Mouse (Mus musculus) inflammation-experienced regulatory T-cells, adult 6 months (primary cell): ENCODE results near the gene Ms4a18. TPM values are rescaled to one million over a fixed set of nuclear protein-coding genes. Genes with fewer than 3 reads are reported as not detected.

Experiments
- polyA plus RNA-seq, 3 experiments: library from polyadenylated mRNA; unstranded; fragments of 100-300 nt; shearing (Covaris generic); gene quantifications; one replicate each; pipeline ENCODE4 v1.2.1; 2017

Gene Ms4a18
- polyA plus RNA-seq, 3 experiments from 2014 or later = not detected

Other genes starting within 250 kb of the Ms4a18 start
- gene Cd6, start 188.0 kb downstream of the Ms4a18 start, polyA plus RNA-seq = 100 to 1,000 TPM; 356 to 569 (median 520) TPM
- 10 to 100 TPM in 1 of 3 experiments, 1 to 10 TPM in 2; 3.2 to 16.7 (median 3.3) TPM for gene Slc15a3, start 178.3 kb downstream of the Ms4a18 start, polyA plus RNA-seq
- 1 to 10 TPM in 1 of 3 experiments, under 1 TPM in 1, not detected in 1; 0.86 to 1.0 TPM for gene Tmem132a, start 148.1 kb downstream of the Ms4a18 start, polyA plus RNA-seq
- 10 to 100 TPM; 55.3 to 75.6 (median 64.7) TPM for gene Tmem109, start 136.0 kb downstream of the Ms4a18 start, polyA plus RNA-seq
- 10 to 100 TPM in 2 of 3 experiments, 1 to 10 TPM in 1; 6.2 to 26.0 (median 20.2) TPM for gene Prpf19, start 122.8 kb downstream of the Ms4a18 start, polyA plus RNA-seq
- gene Zp1, start 97.4 kb downstream of the Ms4a18 start, polyA plus RNA-seq = not detected
- under 1 TPM in 1 of 3 experiments, not detected in 2; 0.22 TPM for gene Ptgdr2, start 80.9 kb downstream of the Ms4a18 start, polyA plus RNA-seq
- 1 to 10 TPM; 7.7 to 9.0 (median 7.9) TPM for gene Ccdc86, start 68.8 kb downstream of the Ms4a18 start, polyA plus RNA-seq
- not detected for gene Ms4a10, start 43.4 kb downstream of the Ms4a18 start, polyA plus RNA-seq
- gene Ms4a15, start 24.8 kb downstream of the Ms4a18 start, polyA plus RNA-seq = not detected
- under 1 TPM in 1 of 3 experiments, not detected in 2; 0.54 TPM for gene Ms4a8a, start 63.1 kb upstream of the Ms4a18 start, polyA plus RNA-seq
- not detected for gene 1700017D01Rik, start 112.8 kb upstream of the Ms4a18 start, polyA plus RNA-seq
- gene 1700025F22Rik, start 147.3 kb upstream of the Ms4a18 start, polyA plus RNA-seq = not detected
- not detected for gene Ms4a13, start 178.7 kb upstream of the Ms4a18 start, polyA plus RNA-seq
- not detected for gene Ms4a12, start 214.4 kb upstream of the Ms4a18 start, polyA plus RNA-seq
- gene Ms4a1, start 248.2 kb upstream of the Ms4a18 start, polyA plus RNA-seq = 10 to 100 TPM in 1 of 3 experiments, 1 to 10 TPM in 1, under 1 TPM in 1; 0.94 to 10.9 (median 6.5) TPM